Mouse (Mus musculus) heart, embryonic 11.5 days (tissue): Measurements from ENCODE around the gene Sec61a2. TPM values are rescaled to one million over a fixed set of nuclear protein-coding genes. Genes with fewer than 3 reads are reported as not detected.

Experiments used
- ATAC-seq: fragments of 200-750 bp; cut with Nextera tagmentation; replicated peaks from 2 replicates; pipeline ENCODE4 v1.8.0; 2017; ENCODE audit warnings: moderate library complexity; ENCODE audit not compliant: insufficient number of reproducible peaks, low FRiP score, low TSS enrichment
- H3K27ac ChIP-seq: fragments of 300-500 bp; sonication (generic); 2 replicates; pipeline ENCODE4 v1.5.1; 2014; ENCODE audit warnings: mild to moderate bottlenecking, low read depth, low read length
- H3K27me3 ChIP-seq: fragments of 300-500 bp; sonication (generic); 2 replicates; pipeline ENCODE4 v1.6.1; 2014; ENCODE audit warnings: mild to moderate bottlenecking, low read length, mixed read lengths; ENCODE audit not compliant: control insufficient read depth, insufficient read depth
- H3K36me3 ChIP-seq: fragments of 300-500 bp; sonication (generic); 2 replicates; pipeline ENCODE4 v1.6.1; 2014; ENCODE audit warnings: mild to moderate bottlenecking, low read length, moderate library complexity, mixed read lengths; ENCODE audit not compliant: control insufficient read depth, insufficient read depth
- H3K4me1 ChIP-seq: fragments of 300-500 bp; sonication (generic); 2 replicates; pipeline ENCODE4 v1.6.1; 2014; ENCODE audit warnings: low read length; ENCODE audit not compliant: control insufficient read depth, insufficient read depth
- H3K4me2 ChIP-seq: fragments of 300-500 bp; sonication (generic); 2 replicates; pipeline ENCODE4 v1.6.1; 2014; ENCODE audit warnings: mild to moderate bottlenecking, moderate library complexity
- H3K4me3 ChIP-seq: fragments of 300-500 bp; sonication (generic); 2 replicates; pipeline ENCODE4 v1.5.1; 2014; ENCODE audit warnings: low read depth, low read length
- H3K9ac ChIP-seq: fragments of 300-500 bp; sonication (generic); 2 replicates; pipeline ENCODE4 v1.6.1; 2014; ENCODE audit warnings: mild to moderate bottlenecking, low read depth, low read length, moderate library complexity
- H3K9me3 ChIP-seq: fragments of 300-500 bp; sonication (generic); replicated peaks from 2 replicates; pipeline ENCODE4 v1.6.1; 2016; ENCODE audit warnings: low read length; ENCODE audit not compliant: control insufficient read depth
- WGBS: fragments of 180-500 bp; shearing (Covaris S2); extraction: QIAGEN DNeasy Blood & Tissue Kit; methylation state at CpG from one replicate; pipeline ENCODE4 v1.1.7; 2014; ENCODE audit not compliant: insufficient replicate concordance; 5-methylcytosine and 5-hydroxymethylcytosine counted together
- polyA plus RNA-seq: library from polyadenylated mRNA; unstranded; fragments of >200 nt; fragmentation: Nextera tagmentation; extraction: Ambion mirVana; gene quantifications from 2 replicates; pipeline ENCODE4 v1.2.1, GENCODE M21; 2014

Sec61a2 gene
- polyA plus RNA-seq, 1 experiment from 2014 or later = 55.1 TPM

GRCm38 (mm10) chr2:5862834-5863233 lies 32.4 kb downstream of the Sec61a2 start, which contains the start of gene Gm13199:
Gene Gm13199 (minus strand): TSS chr2:5862934.
- no peak within 1 kb of the TSS for H3K9ac ChIP-seq
- no peaks in the 10 kb centered on the region for H3K9me3 ChIP-seq
- WGBS = 92% methylated on average over 3 of the region's 3 CpGs
- ATAC-seq = no peak
- H3K27me3 ChIP-seq = no peaks in the 10 kb centered on the region
- H3K4me1 ChIP-seq = no peaks in the 10 kb centered on the region
- H3K4me3 ChIP-seq = no peak within 1 kb of the TSS
- no peak within 1 kb of the TSS for H3K27ac ChIP-seq
- no peak within 1 kb of the TSS for H3K4me2 ChIP-seq
- H3K36me3 ChIP-seq = peaks cover 12% of the 10 kb centered on the region

DNA sequence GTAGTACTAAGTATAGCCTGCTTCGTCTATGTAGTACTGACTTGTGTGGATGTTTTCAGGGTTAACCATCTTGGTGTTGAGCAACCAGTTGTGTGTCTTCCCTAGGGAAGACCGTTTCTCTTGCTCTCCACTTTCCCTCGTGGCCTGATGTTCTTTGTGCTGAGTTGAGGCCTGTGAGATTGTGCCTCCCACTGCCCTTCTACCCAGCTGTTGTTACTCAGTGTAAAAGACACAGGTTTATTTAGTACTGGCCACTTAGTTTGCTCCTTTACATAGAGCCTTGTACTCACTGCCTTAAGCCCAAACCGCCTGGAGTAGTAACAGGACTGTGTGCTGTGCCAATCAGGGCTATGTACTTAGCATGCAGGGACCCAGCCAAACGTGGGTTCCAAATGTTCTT lies 43.4 kb downstream of the Sec61a2 start:
- no peak overlapping the region for H3K9ac ChIP-seq
- no peaks in the 10 kb centered on the region for H3K4me1 ChIP-seq
- H3K27ac ChIP-seq = no peak overlapping the region
- H3K27me3 ChIP-seq = no peaks in the 10 kb centered on the region
- no peaks in the 10 kb centered on the region for H3K9me3 ChIP-seq
- H3K36me3 ChIP-seq = peaks cover 6% of the 10 kb centered on the region
- H3K4me3 ChIP-seq = no peak overlapping the region
- H3K4me2 ChIP-seq = no peak overlapping the region
- no peak for ATAC-seq
- WGBS = 81% methylated on average over 5 of the region's 5 CpGs

DNA sequence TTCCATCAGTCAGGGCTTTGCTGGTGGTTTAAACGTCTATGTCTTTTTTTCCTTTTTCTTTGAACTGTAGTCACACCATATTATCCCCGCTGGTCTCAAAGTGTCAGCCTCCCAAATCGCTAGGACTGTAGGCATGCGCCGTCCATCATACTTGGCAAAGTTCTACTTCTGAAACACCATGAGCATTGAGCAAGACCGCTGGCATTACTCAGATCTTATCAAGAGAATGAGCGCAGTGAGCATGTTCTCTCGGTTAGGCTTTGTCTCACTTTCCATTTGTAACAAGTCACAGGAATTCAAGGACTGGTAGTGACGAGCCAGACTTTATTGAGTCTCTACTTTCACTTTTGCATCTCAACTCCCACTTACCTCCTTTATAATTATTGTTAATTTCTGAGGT lies 44.1 kb downstream of the Sec61a2 start:
- Histone ChIP-seq H3K4me3 (no peak overlapping the region), H3K27me3 (no peaks in the 10 kb centered on the region), H3K27ac (no peak overlapping the region), H3K9me3 (no peaks in the 10 kb centered on the region), H3K36me3 (peaks cover 6% of the 10 kb centered on the region), H3K9ac (no peak overlapping the region), H3K4me1 (peaks cover 6% of the 10 kb centered on the region), H3K4me2 (no peak overlapping the region)
- WGBS = 88% methylated on average over 9 of the region's 9 CpGs
- no peak for ATAC-seq

- Histone ChIP-seq H3K4me2 (peak overlapping the region; percentile 83), H3K36me3 (peaks cover 12% of the 10 kb centered on the region), H3K27ac (no peak overlapping the region), H3K27me3 (no peaks in the 10 kb centered on the region), H3K9me3 (no peaks in the 10 kb centered on the region), H3K4me3 (peak overlapping the region; percentile 89), H3K9ac (peak overlapping the region; percentile 92), H3K4me1 (peaks cover 12% of the 10 kb centered on the region)
- no peak for ATAC-seq
- 32% methylated on average over 4 of the region's 4 CpGs for whole genome bisulfite sequencing
Observed at GRCm38 (mm10) chr2:5845826-5846225, 49.4 kb downstream of the Sec61a2 start.

DNA sequence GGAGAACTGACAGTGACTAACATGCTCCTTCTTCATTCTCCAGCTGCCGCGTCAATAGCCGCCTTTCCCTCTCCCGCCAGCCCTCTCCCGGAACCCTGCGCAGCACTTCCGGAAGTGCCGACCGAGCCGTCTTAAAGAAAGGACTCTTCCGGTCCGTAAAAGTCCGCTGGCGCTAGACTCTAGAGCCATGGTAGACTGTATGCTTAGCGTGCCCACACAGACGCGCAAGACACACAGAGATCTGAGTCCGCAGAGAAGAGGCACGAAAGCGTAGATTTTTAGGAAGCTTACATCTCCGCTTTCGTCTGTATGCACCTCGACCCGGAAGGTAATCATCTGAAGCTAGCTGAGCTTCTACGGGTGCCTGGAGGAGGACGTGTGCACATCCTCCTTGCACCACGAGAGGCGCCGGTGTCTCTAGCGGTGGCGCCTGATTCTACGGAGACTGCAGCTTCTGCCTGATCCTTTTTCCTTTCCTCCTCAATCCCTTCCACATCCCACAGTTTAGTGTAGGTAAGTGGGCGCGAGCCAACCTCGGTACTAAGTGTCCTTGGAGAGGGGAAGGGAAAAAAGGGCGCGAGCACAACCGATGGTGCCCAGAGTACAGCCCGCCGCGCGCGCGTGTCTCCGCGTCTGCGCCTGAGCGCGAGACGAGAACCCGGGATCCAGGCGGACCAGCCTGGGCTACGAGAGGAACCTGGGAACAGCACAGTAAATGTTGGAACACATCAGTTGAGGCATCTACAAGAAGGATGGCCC lies 50.2 kb downstream of the Sec61a2 start, which contains the start of the genes Nudt5 and Cdc123:
Nudt5 (plus strand) TSS at position 147 of the 759 bp plus-strand sequence.
Cdc123 (minus strand) TSS at position 292 of the 759 bp plus-strand sequence.
- peak within 1 kb of the TSS; percentile 90 for H3K27ac ChIP-seq
- no peaks in the 10 kb centered on the region for H3K9me3 ChIP-seq
- WGBS = under 1% methylated on average over 53 of the region's 53 CpGs
- H3K36me3 ChIP-seq = peaks cover 19% of the 10 kb centered on the region
- H3K4me1 ChIP-seq = peaks cover 12% of the 10 kb centered on the region
- peak within 1 kb of the TSS; percentile 83 for H3K4me2 ChIP-seq
- H3K27me3 ChIP-seq = no peaks in the 10 kb centered on the region
- H3K9ac ChIP-seq = peak within 1 kb of the TSS; percentile 92
- H3K4me3 ChIP-seq = peak within 1 kb of the TSS; percentile 89
- peak; percentile 92 for ATAC-seq

- H3K9me3 ChIP-seq = no peaks in the 10 kb centered on the region
- peaks cover 25% of the 10 kb centered on the region for H3K36me3 ChIP-seq
- peak overlapping the region; percentile 89 for H3K4me3 ChIP-seq
- H3K4me2 ChIP-seq = peak overlapping the region; percentile 83
- peaks cover 12% of the 10 kb centered on the region for H3K4me1 ChIP-seq
- H3K27ac ChIP-seq = peak overlapping the region; percentile 90
- WGBS = 7% methylated on average over 23 of the region's 23 CpGs
- ATAC-seq = no peak
- no peaks in the 10 kb centered on the region for H3K27me3 ChIP-seq
- peak overlapping the region; percentile 92 for H3K9ac ChIP-seq
Observed at GRCm38 (mm10) chr2:5844181-5844872, 50.9 kb downstream of the Sec61a2 start.

DNA sequence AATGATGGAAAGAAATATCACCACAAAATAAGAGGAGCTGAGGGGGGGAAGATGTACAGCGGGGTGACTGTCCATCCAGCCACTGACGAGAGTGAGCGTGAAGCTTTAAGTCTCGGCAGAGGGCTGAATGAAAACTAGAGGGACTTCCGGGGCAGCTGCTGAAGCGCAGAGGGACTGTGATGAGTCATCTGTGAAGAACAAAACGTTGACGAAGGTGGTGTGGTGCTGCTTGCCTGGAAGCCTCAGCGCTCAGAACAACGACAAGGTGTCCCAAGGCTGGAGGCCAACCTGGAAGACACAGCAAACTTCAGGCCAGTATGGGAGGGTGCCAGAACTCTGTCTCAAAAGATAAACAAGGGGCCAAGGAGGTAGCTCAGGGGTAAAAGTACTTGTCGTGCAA lies 54.4 kb downstream of the Sec61a2 start:
- H3K4me2 ChIP-seq = no peak overlapping the region
- H3K4me3 ChIP-seq = no peak overlapping the region
- H3K9ac ChIP-seq = no peak overlapping the region
- H3K27ac ChIP-seq = no peak overlapping the region
- H3K4me1 ChIP-seq = peaks cover 4% of the 10 kb centered on the region; the same call in 1 of the 2 replicates
- H3K27me3 ChIP-seq = no peaks in the 10 kb centered on the region
- H3K36me3 ChIP-seq = peaks cover 33% of the 10 kb centered on the region
- WGBS = 97% methylated on average over 11 of the region's 11 CpGs
- no peak for ATAC-seq
- no peaks in the 10 kb centered on the region for H3K9me3 ChIP-seq

GRCm38 (mm10) chr2:5825265-5825913 lies 69.8 kb downstream of the Sec61a2 start:
- H3K9me3 ChIP-seq = no peaks in the 10 kb centered on the region
- H3K4me2 ChIP-seq = no peak overlapping the region
- H3K27me3 ChIP-seq = no peaks in the 10 kb centered on the region
- no peak for ATAC-seq
- H3K9ac ChIP-seq = no peak overlapping the region
- H3K4me3 ChIP-seq = no peak overlapping the region
- WGBS = 93% methylated on average over 5 of the region's 5 CpGs
- no peak overlapping the region for H3K27ac ChIP-seq
- H3K4me1 ChIP-seq = no peaks in the 10 kb centered on the region
- peaks cover under 1% of the 10 kb centered on the region for H3K36me3 ChIP-seq
